Mouse (Mus musculus) heart, embryonic 10.5 days (tissue): ENCODE results near the gene Pcnt. TPM values are rescaled to one million over a fixed set of nuclear protein-coding genes. Genes with fewer than 3 reads are reported as not detected.

ENCODE experiments used
- DNase-seq: peaks from one replicate; pipeline ENCODE4 v3.0.0-alpha.2; 2017; ENCODE audit warnings: low spot score
- H3K27ac ChIP-seq: fragments of 300-500 bp; sonication (generic); 2 replicates; pipeline ENCODE4 v1.5.1; 2016; ENCODE audit warnings: mild to moderate bottlenecking
- H3K27me3 ChIP-seq: fragments of 300-500 bp; sonication (generic); 2 replicates; pipeline ENCODE4 v1.6.1; 2016; ENCODE audit warnings: mild to moderate bottlenecking; ENCODE audit not compliant: poor library complexity, insufficient read depth, severe bottlenecking
- H3K36me3 ChIP-seq: fragments of 300-500 bp; sonication (generic); 2 replicates; pipeline ENCODE4 v1.6.1; 2016; ENCODE audit warnings: mild to moderate bottlenecking, moderate library complexity
- H3K4me1 ChIP-seq: fragments of 300-500 bp; sonication (generic); 2 replicates; pipeline ENCODE4 v1.6.1; 2016; ENCODE audit warnings: mild to moderate bottlenecking
- H3K4me3 ChIP-seq: fragments of 300-500 bp; sonication (generic); 2 replicates; pipeline ENCODE4 v1.5.1; 2016; ENCODE audit warnings: mild to moderate bottlenecking, moderate library complexity
- H3K9me3 ChIP-seq: fragments of 300-500 bp; sonication (generic); 2 replicates; pipeline ENCODE4 v1.6.1; 2016; ENCODE audit warnings: mild to moderate bottlenecking, moderate library complexity
- WGBS: fragments of 180-500 bp; shearing (Covaris S2); methylation state at CpG from one replicate; pipeline ENCODE4 v1.1.7; 2016; 5-methylcytosine and 5-hydroxymethylcytosine counted together
- polyA plus RNA-seq: library from polyadenylated mRNA; unstranded; fragments of >200 nt; fragmentation: Nextera tagmentation; extraction: Ambion mirVana; gene quantifications from 2 replicates; pipeline ENCODE4 v1.2.1, GENCODE M21; 2016

Pcnt gene
- polyA plus RNA-seq, 1 experiment from 2014 or later, result 15.1 TPM

GRCm38 (mm10) chr10:76334350-76334749 is 108.2 kb downstream of the Pcnt start:
- Histone ChIP-seq H3K36me3 (0 out of 2 replicates have a peak, but pooled peaks cover 3% of the 10 kb centered on the region), H3K4me1 (peaks cover 16% of the 10 kb centered on the region), H3K9me3 (no peaks in the 10 kb centered on the region), H3K4me3 (no peak overlapping the region), H3K27me3 (no peaks in the 10 kb centered on the region), H3K27ac (no peak overlapping the region)
- 49% methylated on average over 4 of the region's 4 CpGs for WGBS
- DNase-seq, result no peak

- Histone ChIP-seq H3K4me1 (peaks cover 28% of the 10 kb centered on the region), H3K27ac (no peak overlapping the region), H3K4me3 (no peak overlapping the region), H3K36me3 (no peaks in the 10 kb centered on the region), H3K9me3 (no peaks in the 10 kb centered on the region), H3K27me3 (no peaks in the 10 kb centered on the region)
- WGBS, result 89% methylated on average over 2 of the region's 2 CpGs
- no peak for DNase-seq
These were observed 110.5 kb downstream of the Pcnt start for GRCm38 (mm10) chr10:76332040-76332439.

- WGBS, result 60% methylated on average over 4 of the region's 4 CpGs
These were observed 113.5 kb downstream of the Pcnt start for GRCm38 (mm10) chr10:76329093-76329492.

GRCm38 (mm10) chr10:76328574-76328973 is 114.0 kb downstream of the Pcnt start:
- Histone ChIP-seq H3K4me1 (peaks cover 17% of the 10 kb centered on the region; the same call in 1 of the 2 replicates), H3K27ac (no peak overlapping the region), H3K27me3 (no peaks in the 10 kb centered on the region), H3K36me3 (no peaks in the 10 kb centered on the region), H3K9me3 (no peaks in the 10 kb centered on the region), H3K4me3 (no peak overlapping the region)
- WGBS, result 87% methylated on average over 3 of the region's 3 CpGs
- no peak for DNase-seq

More at GRCm38 (mm10) chr10:76329093-76329492, 113.5 kb downstream of the Pcnt start:
- no peaks in the 10 kb centered on the region for H3K9me3 ChIP-seq
- no peak overlapping the region for H3K27ac ChIP-seq
- H3K27me3 ChIP-seq, result no peaks in the 10 kb centered on the region
- DNase-seq, result no peak
- H3K4me1 ChIP-seq, result peaks cover 17% of the 10 kb centered on the region; the same call in 1 of the 2 replicates
- H3K36me3 ChIP-seq, result no peaks in the 10 kb centered on the region
- no peak overlapping the region for H3K4me3 ChIP-seq

- no peak for DNase-seq
- Histone ChIP-seq H3K36me3 (no peaks in the 10 kb centered on the region), H3K27me3 (no peaks in the 10 kb centered on the region), H3K27ac (no peak overlapping the region), H3K9me3 (no peaks in the 10 kb centered on the region), H3K4me3 (no peak overlapping the region), H3K4me1 (peaks cover 17% of the 10 kb centered on the region; the same call in 1 of the 2 replicates)
- 74% methylated on average over 6 of the region's 6 CpGs for whole genome bisulfite sequencing
These were observed 116.1 kb downstream of the Pcnt start for GRCm38 (mm10) chr10:76326304-76327006.

GRCm38 (mm10) chr10:76317623-76318022 is 125.0 kb downstream of the Pcnt start:
- Histone ChIP-seq H3K4me1 (peaks cover 9% of the 10 kb centered on the region; the same call in 1 of the 2 replicates), H3K27ac (no peak overlapping the region), H3K4me3 (no peak overlapping the region), H3K9me3 (no peaks in the 10 kb centered on the region), H3K36me3 (peaks cover 47% of the 10 kb centered on the region), H3K27me3 (no peaks in the 10 kb centered on the region)
- 86% methylated on average over 12 of the region's 12 CpGs for WGBS
- no peak for DNase-seq

- no peak overlapping the region for H3K4me3 ChIP-seq
- DNase-seq, result no peak
- H3K36me3 ChIP-seq, result peaks cover 55% of the 10 kb centered on the region
- no peak overlapping the region for H3K27ac ChIP-seq
- no peaks in the 10 kb centered on the region for H3K9me3 ChIP-seq
- H3K27me3 ChIP-seq, result no peaks in the 10 kb centered on the region
- WGBS, result 74% methylated on average over 7 of the region's 7 CpGs
- H3K4me1 ChIP-seq, result peaks cover 9% of the 10 kb centered on the region; the same call in 1 of the 2 replicates
These were observed 126.4 kb downstream of the Pcnt start for GRCm38 (mm10) chr10:76316194-76316593.

GRCm38 (mm10) chr10:76306738-76307137 is 135.8 kb downstream of the Pcnt start:
- Histone ChIP-seq H3K27me3 (no peaks in the 10 kb centered on the region), H3K4me1 (no peaks in the 10 kb centered on the region), H3K4me3 (no peak overlapping the region), H3K36me3 (peaks cover 59% of the 10 kb centered on the region), H3K27ac (no peak overlapping the region), H3K9me3 (no peaks in the 10 kb centered on the region)
- no peak for DNase-seq
- 87% methylated on average over 9 of the region's 9 CpGs for WGBS

Other genes starting within 250 kb of the Pcnt start
- 57.3 and 63.0 TPM in 2 replicates for gene Prmt2, start 204.9 kb downstream of the Pcnt start, polyA plus RNA-seq
- 0.10 and 0.11 TPM in 2 replicates for gene S100b, start 188.9 kb downstream of the Pcnt start, polyA plus RNA-seq
- 8.0 and 9.1 TPM in 2 replicates for gene Dip2a, start 97.5 kb downstream of the Pcnt start, polyA plus RNA-seq
- not detected in 2 replicates for gene AC141477.1, start 2.3 kb downstream of the Pcnt start, polyA plus RNA-seq
- not detected in 2 replicates for gene 2610028H24Rik, start 6.3 kb upstream of the Pcnt start, polyA plus RNA-seq
- 43.0 and 49.9 TPM in 2 replicates for gene Mcm3ap, start 26.1 kb upstream of the Pcnt start, polyA plus RNA-seq
- 8.1 and 8.3 TPM in 2 replicates for gene Ybey, start 26.3 kb upstream of the Pcnt start, polyA plus RNA-seq
- 19.8 and 34.7 TPM in 2 replicates for gene Lss, start 88.8 kb upstream of the Pcnt start, polyA plus RNA-seq
- 0.29 TPM in 1 of 2 replicates, not detected in the other for gene Spatc1l, start 119.5 kb upstream of the Pcnt start, polyA plus RNA-seq
- gene Ftcd, start 132.9 kb upstream of the Pcnt start, polyA plus RNA-seq, result 4.2 and 5.2 TPM in 2 replicates
- gene Col6a2, start 180.8 kb upstream of the Pcnt start, polyA plus RNA-seq, result 17.1 and 19.7 TPM in 2 replicates